Mouse (Mus musculus): Measurements from ENCODE around the gene Pax6.

DNA sequence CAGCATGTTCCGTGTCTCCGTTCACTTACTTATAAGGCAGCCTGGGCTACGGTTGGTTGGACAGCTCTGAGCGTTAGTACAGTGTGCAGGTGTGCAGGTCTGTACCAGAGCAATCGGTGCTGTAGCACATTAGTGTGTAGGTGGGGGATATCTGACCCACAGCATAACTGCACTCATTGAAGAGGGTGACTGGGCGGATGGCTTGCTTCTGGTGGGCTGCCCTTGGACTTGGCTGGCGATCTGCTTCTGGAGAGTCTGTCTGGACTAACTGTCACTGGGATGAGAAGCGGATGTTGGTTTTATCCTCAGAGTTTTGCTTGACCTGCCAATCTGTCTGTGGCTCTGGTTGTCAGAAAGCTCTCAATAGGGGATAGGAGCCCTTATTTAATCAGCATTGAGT lies 12.2 kb upstream of the Pax6 start:
- TF ChIP-seq POLR2A (IDR thresholded peaks at IDR 0.05; ENCODE audit: low read depth, low read length) (no peak), CTCF (IDR thresholded peaks at IDR 0.05; ENCODE audit: extremely low read depth, insufficient read length, insufficient replicate concordance, low read depth, low read length) (no peak)

All from small intestine, adult 2 months (tissue).